Mouse (Mus musculus): Measurements from ENCODE around the gene Myo16. TPM values are rescaled to one million over a fixed set of nuclear protein-coding genes. Genes with fewer than 3 reads are reported as not detected.

The Myo16 gene
- total RNA-seq, 2 experiments from 2014 or later = 7.4 to 9.1 TPM

DNA sequence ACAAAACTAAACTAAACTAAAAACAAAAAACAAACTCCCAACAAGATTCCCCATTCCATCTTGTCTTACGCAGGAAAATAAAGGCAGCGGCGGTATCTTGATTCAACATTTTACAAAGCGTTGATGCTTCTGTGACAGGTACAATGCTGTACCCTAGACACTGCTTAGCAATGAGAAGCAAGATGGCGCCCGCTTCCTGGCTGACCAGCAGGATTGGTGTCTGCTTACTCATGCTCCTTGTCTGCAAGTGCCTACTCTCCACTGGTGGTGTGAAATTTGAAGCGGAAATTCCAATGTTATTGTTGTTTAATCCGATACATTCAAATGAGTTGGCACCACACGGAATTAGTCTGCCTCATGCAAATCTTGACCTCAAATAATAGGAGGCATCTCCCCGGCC lies 421.5 kb downstream of the Myo16 start:
- DNase-seq (ENCODE audit: low spot score) = no peak
- intact Hi-C loops (cut with DNase I) = loop anchor here (2.0 kb wide), 1 partner anchor 438 kb away; no protein-coding TSS in a partner anchor

DNA sequence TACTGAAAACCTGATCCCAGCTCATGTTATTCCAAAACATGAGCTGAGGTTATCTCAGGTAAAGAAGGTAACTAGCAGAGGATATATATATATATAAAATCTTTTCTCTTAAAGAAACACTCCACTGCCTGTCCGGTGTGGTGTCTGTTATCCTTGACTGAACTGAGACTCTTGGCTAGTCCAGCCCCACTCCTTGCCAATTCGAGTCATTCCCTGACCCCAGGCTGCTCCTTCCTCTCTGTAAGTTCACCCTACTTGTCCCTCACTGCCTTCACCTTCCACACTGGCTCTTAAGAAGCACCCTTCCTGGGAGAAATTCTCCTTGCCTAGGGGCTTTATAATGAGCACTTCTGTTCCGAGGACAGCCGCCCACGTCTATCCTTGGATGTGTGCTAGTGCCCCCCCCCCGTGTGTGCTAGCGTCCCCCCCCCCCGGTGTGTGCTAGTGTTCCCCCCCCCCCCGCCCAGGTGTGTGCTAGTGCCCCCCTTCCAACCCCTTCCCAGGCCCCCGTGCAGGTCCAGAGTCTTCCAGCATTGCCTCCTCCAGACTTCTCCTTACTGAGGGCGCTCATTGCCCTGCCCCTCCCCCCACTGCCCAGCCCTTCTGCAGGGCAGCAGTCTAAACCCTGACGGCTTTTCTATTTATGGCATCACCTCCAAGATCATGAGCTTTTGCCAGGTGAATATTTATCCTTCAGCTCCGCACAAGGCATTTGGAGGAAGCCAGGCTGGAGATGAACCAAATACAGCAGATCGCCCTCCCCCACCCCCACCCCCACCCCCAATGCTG lies 433.4 kb downstream of the Myo16 start:
- intact Hi-C loops (cut with DNase I) = loop anchor here (5.0 kb wide), 1 partner anchor 55 kb away; no protein-coding TSS in a partner anchor
- peak; percentile 4 for DNase-seq (ENCODE audit: low spot score)

DNA sequence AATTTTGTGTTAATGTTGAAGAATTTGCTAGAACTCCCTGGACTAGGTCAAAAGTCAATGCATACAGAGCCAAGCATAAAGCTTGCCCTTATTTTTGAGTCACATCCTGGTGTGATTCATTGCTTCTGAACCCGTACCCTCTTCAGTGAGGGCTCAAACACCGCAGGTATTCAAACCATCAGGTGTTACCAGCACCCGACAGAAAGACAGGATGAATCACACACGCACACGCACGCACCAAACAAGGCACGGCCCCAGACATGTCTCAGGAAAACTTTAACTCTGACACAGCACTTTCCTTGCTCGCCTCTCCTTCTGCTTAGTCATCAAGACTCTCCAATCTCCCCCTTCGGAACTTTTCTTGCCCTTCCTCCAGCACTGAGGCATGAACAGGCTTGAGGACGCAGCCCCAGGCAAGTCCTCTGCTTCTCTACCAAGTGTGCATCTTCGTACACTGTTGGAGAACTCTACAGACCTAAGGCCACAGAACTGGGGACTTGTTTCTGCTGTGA lies 435.8 kb downstream of the Myo16 start:
- intact Hi-C loops (cut with DNase I) = loop anchor here (5.0 kb wide), 1 partner anchor 53 kb away; no protein-coding TSS in a partner anchor
- no peak for DNase-seq (ENCODE audit: low spot score)

DNA sequence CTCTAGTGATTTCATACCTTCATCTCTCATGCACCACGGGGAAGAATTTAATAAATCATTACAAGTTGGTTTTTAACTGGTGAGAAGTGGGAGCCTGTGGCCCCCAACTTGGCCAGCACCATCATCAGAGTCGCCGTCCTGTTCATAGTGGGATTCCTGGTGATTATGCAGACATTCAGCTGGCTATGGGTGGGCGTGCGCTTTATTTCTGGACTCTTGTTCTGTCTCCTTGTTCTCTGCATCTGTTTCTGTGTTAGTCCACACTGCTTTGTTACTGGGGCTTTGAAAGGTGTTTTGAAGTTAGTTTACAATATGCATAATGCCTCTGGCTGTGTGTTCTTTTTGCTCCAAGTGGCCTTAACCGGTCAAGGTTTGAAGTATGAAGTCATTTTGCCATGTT lies 439.2 kb downstream of the Myo16 start:
- no peak for DNase-seq (ENCODE audit: low spot score)
- intact Hi-C loops (cut with DNase I) = no loop called here

DNA sequence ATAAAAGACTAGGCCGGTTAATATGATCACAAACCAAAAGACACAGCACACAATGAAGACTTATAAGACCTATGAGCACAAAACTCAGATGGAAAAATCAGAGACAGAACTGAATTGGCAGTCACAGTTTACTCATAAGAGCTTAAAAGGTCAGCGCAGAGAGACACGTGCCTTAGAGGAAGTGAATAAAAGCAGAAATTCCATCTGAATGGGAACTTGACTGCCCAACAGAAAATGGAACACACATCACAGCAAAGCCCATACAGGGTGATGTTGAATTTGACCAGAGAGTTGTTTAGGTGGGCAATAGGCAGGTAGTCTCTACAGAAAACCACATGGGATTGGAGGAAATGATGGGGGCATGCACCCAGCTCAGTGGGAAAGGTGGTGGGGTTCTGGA lies 442.6 kb downstream of the Myo16 start:
- intact Hi-C loops (cut with DNase I) = no loop called here
- no peak for DNase-seq (ENCODE audit: low spot score)

DNA sequence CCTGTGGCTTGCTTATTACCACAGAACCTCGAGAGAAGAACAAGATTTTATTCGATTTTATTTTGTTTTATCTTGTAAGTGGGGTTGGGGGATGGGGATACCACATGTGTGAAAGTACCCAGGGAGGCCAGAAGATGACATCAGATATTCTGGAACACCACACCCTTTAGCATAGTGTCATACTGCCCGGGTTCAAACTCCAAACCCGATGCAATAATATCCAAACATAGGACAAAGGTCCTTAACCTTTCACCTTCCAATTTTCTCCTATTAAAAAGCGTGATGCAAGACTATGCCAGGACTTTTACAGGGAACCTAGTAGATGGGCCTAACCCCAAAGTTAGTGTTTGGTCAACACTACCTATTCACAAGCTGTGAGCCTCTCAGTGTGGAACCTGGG lies 443.9 kb downstream of the Myo16 start:
- DNase-seq (ENCODE audit: low spot score) = no peak
- intact Hi-C loops (cut with DNase I) = no loop called here

DNA sequence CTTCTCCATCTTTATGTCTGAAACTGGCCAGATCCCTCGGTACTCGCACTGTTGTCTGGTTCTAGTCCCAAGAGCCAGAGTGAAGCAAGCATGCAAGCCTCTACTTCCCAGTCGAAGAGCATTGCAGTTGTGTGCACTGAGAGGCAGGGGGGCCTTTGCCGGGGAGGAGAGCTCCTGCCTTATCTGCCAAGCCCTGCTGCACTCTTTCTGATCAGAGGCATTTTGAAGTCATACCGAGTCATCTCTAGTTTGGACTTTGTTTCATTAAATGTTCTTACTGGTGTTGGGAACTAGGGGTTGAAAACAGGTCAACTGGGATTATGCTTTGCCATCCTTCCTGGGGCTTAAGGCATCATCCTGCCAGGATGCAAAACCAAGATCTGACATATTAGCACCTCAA lies 445.2 kb downstream of the Myo16 start:
- DNase-seq (ENCODE audit: low spot score) = no peak
- intact Hi-C loops (cut with DNase I) = no loop called here

DNA sequence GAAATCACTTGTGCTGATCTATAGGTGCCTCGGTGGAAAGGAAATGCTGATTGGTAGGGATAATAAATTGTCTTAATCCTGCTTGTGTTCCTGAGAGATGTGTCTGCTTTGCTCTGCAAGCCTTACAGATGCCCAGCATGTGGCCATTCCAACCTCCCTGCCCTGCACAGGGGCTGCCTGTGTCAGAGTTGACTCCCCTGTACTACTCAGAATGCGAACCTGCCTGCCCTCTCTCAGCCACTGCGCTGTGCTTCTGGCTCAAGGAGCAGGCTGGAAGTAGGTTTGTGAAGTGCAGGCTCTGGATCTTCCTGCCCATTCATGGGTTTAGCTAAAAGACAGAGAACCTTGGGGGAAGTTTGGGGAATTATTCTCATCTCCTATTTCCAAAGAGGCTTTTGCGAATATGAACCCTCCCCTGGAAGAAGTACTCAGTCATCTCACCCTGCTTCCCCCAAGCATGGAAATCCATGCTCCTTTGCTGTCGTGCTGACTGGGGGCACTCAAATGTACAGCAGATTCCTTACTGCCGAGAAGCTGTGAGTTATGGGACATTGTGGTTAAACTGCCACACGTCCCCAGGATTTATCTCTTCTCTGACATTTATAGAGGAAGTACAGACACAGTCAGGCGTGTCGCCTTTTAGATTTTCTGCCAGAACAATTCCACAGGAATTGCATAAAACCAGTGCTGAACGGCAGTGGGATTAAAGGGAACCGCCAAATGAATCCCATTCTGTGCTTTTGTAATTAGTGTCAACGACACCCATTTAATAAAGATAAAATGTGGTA lies 452.5 kb downstream of the Myo16 start:
- DNase-seq (ENCODE audit: low spot score) = no peak
- intact Hi-C loops (cut with DNase I) = no loop called here

DNA sequence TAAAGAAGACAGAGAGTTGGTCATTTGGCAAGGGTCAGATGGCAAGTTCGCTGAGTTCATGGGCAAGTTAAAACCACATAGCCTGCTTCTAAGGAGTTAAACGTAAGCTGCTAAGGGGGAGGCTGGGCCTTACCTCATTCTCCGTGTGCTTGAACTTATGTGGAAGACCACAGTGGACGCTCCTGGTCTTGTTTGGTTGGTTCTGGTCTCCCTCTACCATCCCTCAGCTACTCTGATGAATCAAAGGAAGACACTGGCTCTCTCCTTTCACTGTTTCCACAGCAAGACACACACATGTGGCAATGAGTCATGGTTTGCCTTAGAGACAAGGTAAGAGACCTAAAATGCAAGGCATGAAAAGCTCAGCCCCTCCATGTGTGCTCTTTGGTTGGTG lies 453.1 kb downstream of the Myo16 start:
- DNase-seq (ENCODE audit: low spot score) = no peak
- intact Hi-C loops (cut with DNase I) = no loop called here

DNA sequence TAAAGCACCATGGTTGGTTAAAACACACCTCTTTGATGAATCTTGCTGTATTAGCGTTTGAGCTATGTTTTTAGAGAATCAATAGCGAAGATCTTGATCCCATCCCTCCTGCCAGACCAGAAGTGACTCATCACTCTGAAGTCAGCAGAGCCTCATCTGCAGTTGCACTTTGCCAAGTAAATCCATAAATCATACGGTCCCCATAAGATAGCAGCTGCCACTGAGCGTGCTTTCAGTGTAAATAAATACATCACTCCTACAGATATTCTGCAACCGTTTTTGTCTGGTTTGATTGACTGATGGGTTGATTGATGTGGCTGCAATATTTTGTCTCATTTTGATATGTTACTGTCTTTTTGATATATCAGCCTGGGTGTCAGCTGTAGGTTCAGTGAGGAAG lies 457.9 kb downstream of the Myo16 start:
- intact Hi-C loops (cut with DNase I) = no loop called here

DNA sequence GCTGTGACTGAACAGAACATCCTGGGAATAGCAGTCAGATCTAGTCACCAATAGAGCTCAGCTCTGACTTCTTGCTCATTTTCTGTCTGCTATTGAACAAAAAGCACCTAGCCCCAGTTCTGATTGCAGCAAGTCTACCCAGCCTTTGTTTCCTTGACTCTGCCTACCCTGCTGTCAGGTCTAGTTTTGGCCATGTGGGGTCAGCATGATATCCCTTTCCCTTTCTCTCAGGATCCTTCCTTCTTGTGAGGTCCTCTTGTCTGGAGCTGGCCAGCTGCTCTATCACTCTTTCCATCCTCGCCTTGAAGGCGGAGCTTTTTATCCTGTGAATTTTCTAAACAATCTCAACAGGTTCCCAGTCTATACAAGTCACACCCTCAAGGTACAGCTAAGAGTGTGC lies 459.7 kb downstream of the Myo16 start:
- intact Hi-C loops (cut with DNase I) = no loop called here
- DNase-seq (ENCODE audit: low spot score) = no peak

More for the DNA sequence above, 457.9 kb downstream of the Myo16 start:
- DNase-seq (ENCODE audit: low spot score) = no peak

DNA sequence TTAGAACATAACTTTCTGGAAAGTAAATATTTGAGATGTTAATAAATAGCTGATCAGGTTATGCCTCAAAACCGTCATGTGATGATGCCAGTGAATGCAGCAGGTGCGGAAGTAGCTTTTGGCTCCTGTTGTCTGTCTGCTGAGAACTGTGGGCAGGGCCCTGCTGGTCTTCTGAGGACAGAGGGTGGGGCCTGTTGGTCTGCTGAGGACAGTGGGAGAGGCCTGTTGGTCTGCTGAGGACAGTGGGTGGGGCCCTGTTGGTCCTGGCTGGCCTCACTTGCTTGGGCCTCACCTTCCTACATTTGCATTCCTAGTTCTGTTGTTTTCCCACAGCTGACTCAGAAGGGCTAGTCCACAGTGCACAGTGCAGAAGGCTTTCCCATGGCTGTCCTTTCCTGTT lies 466.0 kb downstream of the Myo16 start:
- no peak for DNase-seq (ENCODE audit: low spot score)
- intact Hi-C loops (cut with DNase I) = no loop called here

DNA sequence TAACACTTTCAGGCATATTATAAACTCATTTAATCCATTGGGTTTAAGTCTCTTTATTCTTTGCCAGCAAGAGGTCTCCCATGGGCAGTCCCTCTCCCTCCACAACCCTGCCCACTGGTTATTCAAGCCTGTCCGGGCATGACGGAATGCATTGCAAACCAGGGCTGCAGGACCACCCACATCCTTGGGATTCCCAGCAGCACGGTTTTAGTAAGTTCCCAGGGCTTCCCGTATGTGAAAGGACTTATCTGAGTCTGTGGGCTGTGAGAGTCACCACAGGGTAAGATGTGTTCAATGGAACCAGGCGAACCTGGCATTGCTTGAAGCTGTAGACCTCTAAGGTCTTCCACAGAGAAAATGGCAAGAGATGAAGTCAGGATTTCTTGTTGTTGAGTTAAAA lies 471.6 kb downstream of the Myo16 start:
- no peak for DNase-seq (ENCODE audit: low spot score)
- intact Hi-C loops (cut with DNase I) = no loop called here

DNA sequence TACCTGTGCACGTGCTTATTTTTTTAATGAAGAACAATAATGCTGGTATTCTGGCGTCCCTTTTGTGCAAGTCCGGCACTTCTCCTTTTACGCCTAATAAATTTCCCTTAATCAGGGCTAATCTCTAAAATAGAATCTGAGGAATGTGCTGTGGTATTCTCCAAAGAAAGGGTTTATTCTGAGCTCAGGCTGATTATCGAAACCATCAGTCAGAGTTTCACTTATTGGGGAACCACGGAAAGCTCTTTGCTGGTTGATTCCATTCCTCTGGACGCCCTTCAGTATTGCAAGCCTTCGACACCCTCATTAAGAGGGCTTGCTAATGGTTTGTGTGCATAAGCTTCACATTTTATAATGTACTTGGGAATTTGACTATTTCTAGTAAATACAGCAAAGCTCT lies 475.0 kb downstream of the Myo16 start:
- DNase-seq (ENCODE audit: low spot score) = no peak
- intact Hi-C loops (cut with DNase I) = no loop called here

DNA sequence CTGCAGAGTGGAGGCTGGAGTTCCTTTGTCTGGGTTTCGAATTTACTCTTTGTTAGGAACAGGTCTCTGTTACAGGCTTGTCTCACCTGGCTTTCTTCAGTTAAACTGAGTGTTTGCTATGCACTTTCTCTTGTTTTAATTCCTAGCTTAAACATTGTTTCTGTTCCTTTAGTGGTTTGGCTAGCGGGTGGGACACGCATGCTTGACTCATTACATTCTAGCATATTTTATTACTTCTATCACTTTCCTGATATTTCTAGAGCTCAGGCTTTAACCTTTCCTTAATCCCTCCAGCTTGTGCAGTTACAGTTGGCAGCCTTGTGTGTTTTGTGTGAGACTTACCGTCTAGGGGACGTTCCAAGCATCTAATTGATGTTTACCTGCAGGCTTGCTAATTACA lies 476.2 kb downstream of the Myo16 start:
- DNase-seq (ENCODE audit: low spot score) = no peak
- intact Hi-C loops (cut with DNase I) = no loop called here

DNA sequence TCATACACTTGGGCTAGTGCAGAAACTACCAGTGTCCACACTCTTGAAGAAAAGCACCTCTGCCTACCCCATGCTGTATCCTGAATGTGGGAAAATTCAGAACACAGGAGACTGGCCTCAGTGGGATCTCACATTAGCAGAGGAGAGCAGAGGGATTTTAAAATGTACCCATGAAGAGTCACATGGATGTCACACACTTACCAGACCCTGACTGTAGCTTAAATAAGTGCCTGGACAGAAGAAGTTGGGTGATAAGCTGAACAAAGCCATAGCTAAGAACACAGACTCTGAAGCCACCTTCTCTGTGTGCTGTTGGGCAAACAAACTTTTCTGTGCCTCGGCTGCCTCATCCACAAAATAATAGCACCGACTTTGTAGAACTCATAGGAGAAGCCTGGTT lies 477.3 kb downstream of the Myo16 start:
- intact Hi-C loops (cut with DNase I) = no loop called here
- no peak for DNase-seq (ENCODE audit: low spot score)

DNA sequence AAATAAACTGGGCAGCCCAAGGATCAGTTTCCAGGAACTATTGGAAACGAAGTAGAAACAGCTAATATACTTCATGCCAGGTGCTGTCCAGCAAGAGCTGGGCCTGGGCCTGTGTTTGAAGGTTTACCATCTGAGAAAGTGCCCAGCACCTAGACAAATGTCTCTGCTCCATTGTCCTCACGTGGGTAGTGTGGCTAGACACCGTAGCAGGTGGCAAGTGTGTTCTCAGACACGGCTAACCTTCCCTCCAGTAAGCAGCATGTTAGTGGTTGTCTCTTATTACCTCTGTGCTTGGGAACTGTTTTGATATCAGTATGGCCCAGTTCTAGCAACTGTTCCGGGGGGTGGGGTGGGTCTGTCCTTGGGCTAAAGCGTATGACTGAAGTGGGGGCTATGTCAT lies 478.9 kb downstream of the Myo16 start:
- intact Hi-C loops (cut with DNase I) = no loop called here
- DNase-seq (ENCODE audit: low spot score) = no peak

DNA sequence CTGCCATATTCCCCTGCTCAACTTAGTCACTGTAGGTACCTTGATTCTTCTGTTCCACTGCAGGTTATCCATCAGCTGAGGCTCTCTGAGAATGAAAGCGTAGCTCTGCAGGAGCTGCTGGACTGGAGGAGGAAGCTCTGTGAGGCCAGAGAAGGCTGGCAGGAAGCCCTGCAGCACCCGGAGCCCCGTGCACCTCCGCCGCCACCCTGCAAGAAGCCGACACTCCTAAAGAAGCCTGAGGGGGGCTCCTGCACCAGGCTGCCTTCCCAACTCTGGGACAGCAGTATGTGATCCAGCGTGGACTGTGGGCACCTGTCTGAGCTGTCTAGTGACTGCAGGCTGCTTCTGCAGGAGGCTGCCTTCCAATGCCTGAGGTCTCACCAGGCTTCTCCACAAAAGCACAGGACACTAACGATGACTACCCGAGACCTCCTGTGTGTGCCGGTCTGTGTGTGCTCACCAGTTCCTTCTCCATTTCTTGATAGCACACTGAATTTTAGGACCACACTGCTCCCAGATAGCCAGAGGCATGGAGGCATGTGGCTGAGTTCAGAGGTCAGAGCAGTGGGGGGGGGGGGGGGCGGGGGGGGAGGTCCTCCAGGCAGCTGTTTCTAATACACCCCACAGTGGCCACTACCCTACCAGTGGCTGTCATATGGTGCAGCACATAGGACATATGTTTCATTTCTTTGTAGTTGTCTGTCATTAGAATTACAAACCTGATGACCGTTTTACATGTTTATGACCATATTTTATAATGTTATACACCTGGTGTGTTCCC lies 479.8 kb downstream of the Myo16 start:
- intact Hi-C loops (cut with DNase I) = no loop called here
- no peak for DNase-seq (ENCODE audit: low spot score)

DNA sequence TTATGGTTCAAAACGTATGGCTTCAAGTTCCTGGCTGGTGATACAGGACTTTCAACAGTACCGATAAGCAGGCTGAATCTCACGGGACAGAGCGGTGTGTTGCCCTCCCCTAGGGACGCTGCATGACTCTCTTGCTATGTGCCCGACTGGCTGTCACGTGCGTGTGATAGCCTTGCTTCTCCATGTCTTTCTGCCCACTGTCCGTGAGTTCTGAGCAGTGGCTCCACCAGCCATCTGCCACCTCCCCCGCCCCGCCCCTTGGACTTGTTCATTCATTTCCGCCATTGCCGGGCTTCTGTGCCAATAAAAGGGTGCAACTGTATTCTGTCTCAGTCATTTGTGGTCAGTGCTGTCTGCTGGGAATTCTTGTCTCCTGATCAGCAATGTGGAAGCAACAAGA lies 480.7 kb downstream of the Myo16 start:
- intact Hi-C loops (cut with DNase I) = no loop called here

DNA sequence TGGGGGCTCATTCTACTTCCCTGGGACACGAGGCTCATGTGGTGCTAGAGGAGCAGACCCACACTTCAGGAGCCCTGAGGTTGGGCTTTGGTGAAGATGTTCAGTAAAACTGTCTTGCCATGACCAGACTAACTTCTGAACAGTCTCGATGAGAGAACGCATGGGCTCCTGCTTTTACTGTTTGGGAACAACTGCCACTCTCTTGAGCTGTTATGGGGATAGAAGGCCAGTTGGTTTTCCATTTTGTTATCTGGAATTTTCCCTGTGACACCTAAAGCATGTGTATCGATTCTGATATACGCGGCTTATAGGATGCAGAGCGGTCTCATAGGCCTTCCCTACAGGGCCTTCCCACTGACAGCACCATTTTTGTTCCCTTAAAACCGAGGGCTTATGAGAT lies 485.2 kb downstream of the Myo16 start:
- intact Hi-C loops (cut with DNase I) = no loop called here
- no peak for DNase-seq (ENCODE audit: low spot score)

More for the DNA sequence above, 480.7 kb downstream of the Myo16 start:
- DNase-seq (ENCODE audit: low spot score) = no peak

Measured in heart, postnatal 25 days (tissue).